In genomic region chr17:87770766-87771165, GRCm38 (mm10) we compare ENCODE assay signal across 17 mouse cellular contexts. TPM values are rescaled to one million over a fixed set of nuclear protein-coding genes. Genes with fewer than 3 reads are reported as not detected.
DNase-seq lines count a peak whose midpoint lies in the region; ATAC-seq and TF ChIP-seq lines count a peak whose summit lies in the region.
"Had no signal": no experiment of that assay in that cellular context is flagged by ENCODE, and none has a peak within 500 bp of the region (broad histone marks: within the 10 kb centered on the region; RNA-seq: fewer than 3 reads in every experiment).

No protein-coding gene starts in this region.

- no peak overlapping the region for H3K4me3 ChIP-seq in gastrocnemius, adult 2 months
- H3K4me3 ChIP-seq in C2C12 (ENCODE audit: insufficient read depth, poor library complexity, severe bottlenecking): no peak overlapping the region
- no peak overlapping the region for H3K4me3 ChIP-seq in forebrain, postnatal 0 days (ENCODE audit: low read depth, low read length)
- H3K4me3 ChIP-seq: forebrain, embryonic 10.5 days; heart, embryonic 12.5 days; hindbrain, embryonic 10.5 days; midbrain, embryonic 10.5 days had no signal

- H3K9ac ChIP-seq in forebrain, postnatal 0 days: no peak overlapping the region
- H3K9ac ChIP-seq: heart, embryonic 12.5 days had no signal

- WGBS in forebrain, postnatal 0 days: 40% methylated on average over 5 of the region's 5 CpGs

- no peaks in the 10 kb centered on the region for H3K9me3 ChIP-seq in forebrain, postnatal 0 days (ENCODE audit: low read length)
- H3K9me3 ChIP-seq: forebrain, embryonic 10.5 days; midbrain, embryonic 10.5 days had no signal

- H3ac ChIP-seq in C2C12 (ENCODE audit: control insufficient read depth, insufficient read length, low read depth): no peak overlapping the region

- H3K27me3 ChIP-seq in C2C12 (ENCODE audit: control insufficient read depth, insufficient read depth, insufficient read length): no peaks in the 10 kb centered on the region
- H3K27me3 ChIP-seq in forebrain, postnatal 0 days (ENCODE audit: insufficient read depth, low read length): no peaks in the 10 kb centered on the region
- H3K27me3 ChIP-seq: heart, embryonic 12.5 days had no signal

- intact Hi-C loops in gastrocnemius, adult 2 months (cut with DNase I): no loop called here

- H3K27ac ChIP-seq in gastrocnemius, adult 2 months: no peak overlapping the region
- H3K27ac ChIP-seq in forebrain, postnatal 0 days (ENCODE audit: low read depth, low read length): no peak overlapping the region
- H3K27ac ChIP-seq: forebrain, embryonic 10.5 days; hindbrain, embryonic 10.5 days; midbrain, embryonic 10.5 days had no signal

- H3K36me3 ChIP-seq in C2C12 (ENCODE audit: control insufficient read depth, insufficient read depth): no peaks in the 10 kb centered on the region
- no peaks in the 10 kb centered on the region for H3K36me3 ChIP-seq in forebrain, postnatal 0 days (ENCODE audit: insufficient read depth)
- H3K36me3 ChIP-seq: forebrain, embryonic 10.5 days; heart, embryonic 12.5 days; hindbrain, embryonic 10.5 days; midbrain, embryonic 10.5 days had no signal

- H3K79me2 ChIP-seq in C2C12 (ENCODE audit: control insufficient read depth, insufficient read depth): no peaks in the 10 kb centered on the region

- H3K4me2 ChIP-seq in forebrain, postnatal 0 days (ENCODE audit: low read depth): no peak overlapping the region
- H3K4me2 ChIP-seq: heart, embryonic 12.5 days had no signal

- no peaks in the 10 kb centered on the region for H3K79me3 ChIP-seq in C2C12 (ENCODE audit: low read depth)

- peak; percentile 26 for DNase-seq in gastrocnemius, adult 2 months
- no peak for DNase-seq in gastrocnemius, postnatal 10 days
- DNase-seq in cerebellum, postnatal 36 days: peak; percentile 87 to 90
- DNase-seq in retina, embryonic 14.5 days (ENCODE audit: low spot score): no peak
- no peak for DNase-seq in forebrain, postnatal 0 days
- DNase-seq in right cerebral cortex, postnatal 14 days: no peak
- DNase-seq: kidney, adult 18-20 months had no signal

- H3K4me1 ChIP-seq in forebrain, postnatal 0 days (ENCODE audit: insufficient read depth): no peaks in the 10 kb centered on the region
- H3K4me1 ChIP-seq: forebrain, embryonic 10.5 days; heart, embryonic 12.5 days; hindbrain, embryonic 10.5 days; midbrain, embryonic 10.5 days had no signal

- ATAC-seq in cerebellum, adult (ENCODE audit: insufficient number of reproducible peaks, low FRiP score, low TSS enrichment): peak; percentile 91
- ATAC-seq in forebrain, postnatal 0 days: no peak
- ATAC-seq: CD4-positive, CD25-positive, alpha-beta regulatory T cell, adult 4 months had no signal

- no peak for TF ChIP-seq CTCF in gastrocnemius, adult 2 months (IDR thresholded peaks at IDR 0.05)
- no peak for TF ChIP-seq CTCF in C2C12 (IDR thresholded peaks at IDR 0.05; ENCODE audit: control insufficient read depth, insufficient read depth, insufficient read length)
- TF ChIP-seq CTCF in forebrain, postnatal 0 days (IDR thresholded peaks at IDR 0.05; ENCODE audit: low read depth): no peak

TF ChIP-seq in C2C12, 6 proteins besides CTCF, POLR2A, EP300 and RAD21:
- TF ChIP-seq USF1 (IDR thresholded peaks at IDR 0.05; ENCODE audit: low read depth) (peak; percentile 70), MAX (IDR thresholded peaks at IDR 0.05) (peak; percentile 83), CEBPB (IDR thresholded peaks at IDR 0.05; ENCODE audit: low read depth) (peak; percentile 47), MYOG (IDR thresholded peaks at IDR 0.05; ENCODE audit: control insufficient read depth, extremely low read depth, insufficient read length) (no peak), FOSL1 (IDR thresholded peaks at IDR 0.05; ENCODE audit: insufficient read depth, low read length, poor library complexity, severe bottlenecking) (no peak), MYOD1 (IDR thresholded peaks at IDR 0.05; ENCODE audit: control insufficient read depth, insufficient read length, low read depth) (no peak)

RNA-seq across cellular contexts. Expression of gene Kcnk12, which starts 27.0 kb away (rescaled TPM):
- total RNA-seq in gastrocnemius, adult 2 months (2021): not detected
- not detected for total RNA-seq in gastrocnemius, postnatal 10 days (2021)
- 0.30 TPM for polyA plus RNA-seq in C2C12 (2012; fragmentation: generic; extraction: Trizol)
- total RNA-seq in forebrain, postnatal 0 days (2014; rRNA removed): 6.9 and 7.9 TPM in 2 replicates
- 3.3 and 4.5 TPM in 2 replicates for polyA plus RNA-seq in forebrain, postnatal 0 days (2015; fragmentation: Nextera tagmentation; extraction: Ambion mirVana)
- total RNA-seq: gastrocnemius, adult 18-20 months; liver, adult 2 months had no signal
- polyA plus RNA-seq: CD4-positive, CD25-positive, alpha-beta regulatory T cell, adult 4 months; lung, embryonic 16.5 days had no signal

Comparison
In these comparisons a context has a peak if more than half of its experiments do, and no peak if none do; other contexts are left out.
1. DNase-seq: peak in gastrocnemius, adult 2 months (single experiment) and cerebellum, postnatal 36 days (2 of 2); none in gastrocnemius, postnatal 10 days (single experiment), retina, embryonic 14.5 days (single experiment), forebrain, postnatal 0 days (single experiment) and right cerebral cortex, postnatal 14 days (single experiment).